Mouse (Mus musculus) embryonic fibroblast, embryonic 13.5 days (primary cell): ENCODE results near the gene Stk10. TPM values are rescaled to one million over a fixed set of nuclear protein-coding genes. Genes with fewer than 3 reads are reported as not detected.
"Not testable (repeated sequence)": the region's sequence is repeated elsewhere in the genome, so short reads cannot be mapped to it uniquely, and the experiment has no call there.

Source experiments
- H3K27ac ChIP-seq: 2 replicates; pipeline ENCODE4 v1.5.1; 2012; ENCODE audit warnings: low read length, control low read depth, inconsistent platforms; ENCODE audit not compliant: insufficient read depth
- H3K4me1 ChIP-seq: 2 replicates; pipeline ENCODE4 v1.6.1; 2011; ENCODE audit warnings: low read length; ENCODE audit not compliant: control insufficient read depth, insufficient read depth
- H3K4me3 ChIP-seq: 2 replicates; pipeline ENCODE4 v1.5.1; 2011; ENCODE audit warnings: mild to moderate bottlenecking, control low read depth, low read length; ENCODE audit not compliant: insufficient read depth
- CTCF ChIP-seq: IDR thresholded peaks from 2 replicates; pipeline ENCODE4 v1.5.1; 2011; ENCODE audit warnings: mild to moderate bottlenecking, control low read depth, low read length, moderate library complexity, borderline replicate concordance; ENCODE audit not compliant: insufficient read depth
- POLR2A ChIP-seq: IDR thresholded peaks from 2 replicates; pipeline ENCODE4 v1.6.1; 2011; ENCODE audit warnings: low read depth, mild to moderate bottlenecking, control low read depth, low read length, moderate library complexity
- polyA plus RNA-seq: library from polyadenylated mRNA; stranded (reverse); fragments of >200 nt; gene quantifications from 2 replicates; pipeline ENCODE4 v1.2.4, GENCODE M21; 2011; ENCODE audit warnings: low read depth; ENCODE audit not compliant: missing spikeins, insufficient read length

Gene Stk10
- polyA plus RNA-seq, 1 experiment, result 4.4 TPM

GRCm38 (mm10) chr11:32498757-32499535 is 34.2 kb upstream of the Stk10 start:
- H3K4me3 ChIP-seq, result no peak overlapping the region
- H3K4me1 ChIP-seq, result no peaks in the 10 kb centered on the region
- H3K27ac ChIP-seq, result no peak overlapping the region
- TF ChIP-seq POLR2A, result no peak
- no peak for TF ChIP-seq CTCF

- H3K4me3 ChIP-seq, result no peak overlapping the region
- no peak overlapping the region for H3K27ac ChIP-seq
- H3K4me1 ChIP-seq, result no peaks in the 10 kb centered on the region
- TF ChIP-seq POLR2A (no peak), CTCF (no peak)
Observed at GRCm38 (mm10) chr11:32499931-32500330, 33.2 kb upstream of the Stk10 start.

- Histone ChIP-seq H3K4me3 (no peak overlapping the region), H3K4me1 (no peaks in the 10 kb centered on the region)
- TF ChIP-seq CTCF, result no peak
- TF ChIP-seq POLR2A, result no peak
Observed at GRCm38 (mm10) chr11:32503711-32504110, 29.4 kb upstream of the Stk10 start.

GRCm38 (mm10) chr11:32505091-32505739 is 27.9 kb upstream of the Stk10 start:
- TF ChIP-seq POLR2A (no peak), CTCF (no peak)
- no peak overlapping the region for H3K27ac ChIP-seq
- no peaks in the 10 kb centered on the region for H3K4me1 ChIP-seq
- H3K4me3 ChIP-seq, result no peak overlapping the region

More at GRCm38 (mm10) chr11:32503711-32504110, 29.4 kb upstream of the Stk10 start:
- no peak overlapping the region for H3K27ac ChIP-seq

GRCm38 (mm10) chr11:32510930-32511329 is 22.2 kb upstream of the Stk10 start:
- Histone ChIP-seq H3K4me3 (no peak overlapping the region), H3K4me1 (no peaks in the 10 kb centered on the region), H3K27ac (no peak overlapping the region)
- TF ChIP-seq POLR2A (no peak), CTCF (no peak)

- not testable (repeated sequence) for H3K4me1 ChIP-seq, H3K27ac ChIP-seq, H3K4me3 ChIP-seq
Observed at GRCm38 (mm10) chr11:32514853-32515252, 18.3 kb upstream of the Stk10 start.

GRCm38 (mm10) chr11:32516091-32516490 is 17.0 kb upstream of the Stk10 start:
- no peak overlapping the region for H3K4me3 ChIP-seq
- TF ChIP-seq CTCF (no peak), POLR2A (no peak)
- no peaks in the 10 kb centered on the region for H3K4me1 ChIP-seq
- no peak overlapping the region for H3K27ac ChIP-seq

- H3K4me1 ChIP-seq, result no peaks in the 10 kb centered on the region
- no peak overlapping the region for H3K4me3 ChIP-seq
- no peak overlapping the region for H3K27ac ChIP-seq
- TF ChIP-seq POLR2A, result no peak
- TF ChIP-seq CTCF, result no peak
Observed at GRCm38 (mm10) chr11:32516916-32517712, 16.0 kb upstream of the Stk10 start.

GRCm38 (mm10) chr11:32518770-32519169 is 14.3 kb upstream of the Stk10 start:
- Histone ChIP-seq H3K4me3 (no peak overlapping the region), H3K27ac (no peak overlapping the region), H3K4me1 (no peaks in the 10 kb centered on the region)
- TF ChIP-seq CTCF (no peak), POLR2A (no peak)

GRCm38 (mm10) chr11:32519354-32519753 is 13.8 kb upstream of the Stk10 start:
- Histone ChIP-seq H3K27ac (no peak overlapping the region), H3K4me3 (no peak overlapping the region), H3K4me1 (no peaks in the 10 kb centered on the region)
- TF ChIP-seq POLR2A (no peak), CTCF (no peak)
